Mouse (Mus musculus) limb, embryonic 14.5 days (tissue): ENCODE results near the gene Extl1. TPM values are rescaled to one million over a fixed set of nuclear protein-coding genes. Genes with fewer than 3 reads are reported as not detected.

Experiments
- ATAC-seq: fragments of 200-750 bp; cut with Nextera tagmentation; 2 replicates; pipeline ENCODE4 v1.8.0; 2017; ENCODE audit warnings: low read depth, moderate number of reproducible peaks, moderate TSS enrichment; ENCODE audit not compliant: low FRiP score
- DNase-seq: peaks from one replicate; pipeline ENCODE4 v3.0.0-alpha.2; 2015; ENCODE audit warnings: low spot score
- H3K27ac ChIP-seq: fragments of 300-500 bp; sonication (generic); replicated peaks from 2 replicates; pipeline ENCODE4 v1.5.1; 2014; ENCODE audit warnings: low read depth, mild to moderate bottlenecking, low read length, moderate library complexity, mixed read lengths
- H3K27me3 ChIP-seq: fragments of 300-500 bp; sonication (generic); 2 replicates; pipeline ENCODE4 v1.6.1; 2014; ENCODE audit warnings: low read length, mixed read lengths; ENCODE audit not compliant: control insufficient read depth, insufficient read depth
- H3K36me3 ChIP-seq: fragments of 300-500 bp; sonication (generic); 2 replicates; pipeline ENCODE4 v1.6.1; 2014; ENCODE audit warnings: mild to moderate bottlenecking, low read length, moderate library complexity, mixed read lengths; ENCODE audit not compliant: control insufficient read depth, insufficient read depth
- H3K4me1 ChIP-seq: fragments of 300-500 bp; sonication (generic); 2 replicates; pipeline ENCODE4 v1.6.1; 2014; ENCODE audit warnings: antibody characterized with exemption, low read length, mixed read lengths; ENCODE audit not compliant: control insufficient read depth, insufficient read depth
- H3K4me2 ChIP-seq: fragments of 300-500 bp; sonication (generic); replicated peaks from 2 replicates; pipeline ENCODE4 v1.6.1; 2014; ENCODE audit warnings: low read depth, mild to moderate bottlenecking, low read length, moderate library complexity; ENCODE audit not compliant: severe bottlenecking
- H3K4me3 ChIP-seq: fragments of 300-500 bp; sonication (generic); replicated peaks from 2 replicates; pipeline ENCODE4 v1.5.1; 2014; ENCODE audit warnings: low read length
- H3K9ac ChIP-seq: fragments of 300-500 bp; sonication (generic); 2 replicates; pipeline ENCODE4 v1.6.1; 2014; ENCODE audit warnings: mild to moderate bottlenecking, low read depth, low read length, moderate library complexity; ENCODE audit not compliant: severe bottlenecking
- H3K9me3 ChIP-seq: fragments of 300-500 bp; sonication (generic); 2 replicates; pipeline ENCODE4 v1.6.1; 2016; ENCODE audit warnings: low read length; ENCODE audit not compliant: control insufficient read depth
- POLR2A ChIP-seq: fragments of 200-500 bp; IDR thresholded peaks from 2 replicates; pipeline ENCODE4 v1.8.0; 2012; ENCODE audit warnings: inconsistent platforms, mild to moderate bottlenecking, moderate library complexity, borderline replicate concordance; ENCODE audit not compliant: insufficient read depth, insufficient read length; ENCODE audit errors: extremely low read depth
- WGBS: fragments of 180-500 bp; shearing (Covaris S2); extraction: QIAGEN DNeasy Blood & Tissue Kit; methylation state at CpG from one replicate; pipeline ENCODE4 v1.1.7; 2014; 5-methylcytosine and 5-hydroxymethylcytosine counted together
- polyA plus RNA-seq, 2 experiments: library from polyadenylated mRNA; depleted of rRNA in 1 of 2; stranded (reverse) in 1 of 2; unstranded in 1 of 2; fragments of >200 nt; fragmentation: Nextera tagmentation in 1 of 2; extraction: Ambion mirVana in 1 of 2; gene quantifications; 2 replicates each; pipeline versions ENCODE4 v1.2.1 to v1.2.3; 2012 to 2014

The Extl1 gene
- polyA plus RNA-seq, 2 experiments, result 7.2 to 10.0 TPM

DNA sequence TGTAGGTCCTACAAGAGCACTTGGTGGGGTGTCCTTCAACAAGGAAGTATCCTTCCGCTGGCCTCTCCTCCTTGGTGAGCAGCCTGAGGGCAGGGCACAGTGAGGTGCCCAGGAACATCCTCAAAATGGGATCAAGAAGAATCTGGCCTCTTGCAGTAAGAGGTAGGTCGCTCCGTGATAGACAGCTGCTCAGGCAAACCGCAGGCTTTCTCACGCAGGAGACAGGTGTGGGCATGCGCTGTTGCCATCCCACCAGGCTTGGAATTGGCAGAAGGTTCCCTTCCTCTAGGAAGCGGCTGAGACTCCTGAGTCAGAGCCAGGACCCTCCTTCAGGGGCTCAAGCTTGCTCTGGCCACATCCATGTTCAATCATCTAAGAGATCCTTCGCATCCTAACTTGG lies 10.4 kb downstream of the Extl1 start:
- no peak for DNase-seq
- Histone ChIP-seq H3K27ac (no peak overlapping the region), H3K4me1 (peaks cover 19% of the 10 kb centered on the region), H3K9me3 (no peaks in the 10 kb centered on the region), H3K36me3 (no peaks in the 10 kb centered on the region), H3K4me2 (no peak overlapping the region; the same call in 1 of the 2 replicates), H3K4me3 (no peak overlapping the region), H3K27me3 (peaks cover 31% of the 10 kb centered on the region), H3K9ac (no peak overlapping the region)
- WGBS, result 77% methylated on average over 8 of the region's 8 CpGs
- no peak for TF ChIP-seq POLR2A
- no peak for ATAC-seq

GRCm38 (mm10) chr4:134372294-134372747 lies 11.3 kb downstream of the Extl1 start:
- peak overlapping the region; percentile 86 for H3K4me2 ChIP-seq
- H3K4me3 ChIP-seq, result peak overlapping the region; percentile 49
- DNase-seq (peak; percentile 79), ATAC-seq (peak; percentile 88)
- TF ChIP-seq POLR2A, result no peak
- WGBS, result under 1% methylated on average over 16 of the region's 16 CpGs
- H3K9ac ChIP-seq, result peak overlapping the region; percentile 48
- H3K27me3 ChIP-seq, result peaks cover 31% of the 10 kb centered on the region
- H3K27ac ChIP-seq, result no peak overlapping the region
- H3K36me3 ChIP-seq, result no peaks in the 10 kb centered on the region
- H3K4me1 ChIP-seq, result peaks cover 15% of the 10 kb centered on the region
- no peaks in the 10 kb centered on the region for H3K9me3 ChIP-seq

GRCm38 (mm10) chr4:134371316-134371855 lies 12.3 kb downstream of the Extl1 start:
- under 1% methylated on average over 17 of the region's 17 CpGs for WGBS
- Histone ChIP-seq H3K4me3 (peak overlapping the region; percentile 49), H3K4me1 (peaks cover 15% of the 10 kb centered on the region), H3K9me3 (no peaks in the 10 kb centered on the region), H3K9ac (peak overlapping the region; percentile 48; the same call in 1 of the 2 replicates), H3K27me3 (peaks cover 31% of the 10 kb centered on the region), H3K4me2 (peak overlapping the region; percentile 86), H3K27ac (no peak overlapping the region), H3K36me3 (no peaks in the 10 kb centered on the region)
- DNase-seq, result no peak
- ATAC-seq, result no peak
- no peak for TF ChIP-seq POLR2A

DNA sequence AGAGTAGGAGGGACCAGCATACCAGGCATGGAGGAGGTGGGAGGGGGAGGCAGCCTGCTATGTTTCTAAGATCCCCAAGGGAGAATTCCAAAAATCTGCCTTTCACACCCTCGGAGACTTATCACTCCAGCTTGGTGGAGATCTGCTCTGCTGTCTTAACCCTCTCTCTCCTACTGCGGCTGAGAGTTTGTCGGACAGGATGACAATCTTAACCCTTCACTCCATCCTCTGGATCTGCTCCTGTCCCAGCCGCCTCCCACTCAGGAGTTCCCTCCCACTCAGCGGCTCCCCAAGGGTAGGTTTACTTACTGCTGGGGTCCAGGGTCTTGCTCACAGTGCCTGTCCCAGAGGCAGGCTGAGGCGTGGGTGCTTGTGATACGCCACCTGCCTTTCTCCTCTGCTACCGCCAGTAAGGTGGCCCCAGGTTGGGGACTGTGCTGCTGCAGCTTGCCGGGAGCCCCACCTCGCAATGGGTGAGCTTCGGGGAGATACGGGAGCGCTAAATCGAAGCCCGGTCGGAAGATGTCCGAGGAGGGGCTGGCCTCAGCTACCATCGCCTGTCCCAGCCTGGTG lies 12.9 kb downstream of the Extl1 start:
- Histone ChIP-seq H3K4me2 (peak overlapping the region; percentile 86), H3K4me1 (peaks cover 15% of the 10 kb centered on the region), H3K9me3 (no peaks in the 10 kb centered on the region), H3K4me3 (peak overlapping the region; percentile 49), H3K27ac (no peak overlapping the region), H3K27me3 (peaks cover 31% of the 10 kb centered on the region), H3K36me3 (no peaks in the 10 kb centered on the region), H3K9ac (peak overlapping the region; percentile 48; the same call in 1 of the 2 replicates)
- 4% methylated on average over 18 of the region's 18 CpGs for WGBS
- no peak for DNase-seq
- ATAC-seq, result no peak
- no peak for TF ChIP-seq POLR2A

GRCm38 (mm10) chr4:134365280-134365679 lies 18.4 kb downstream of the Extl1 start:
- peaks cover 2% of the 10 kb centered on the region; the same call in 1 of the 2 replicates for H3K4me1 ChIP-seq
- 21% methylated on average over 5 of the region's 5 CpGs for WGBS
- no peak overlapping the region for H3K4me3 ChIP-seq
- TF ChIP-seq POLR2A, result no peak
- no peak for DNase-seq
- H3K4me2 ChIP-seq, result 0 out of 2 replicates have a peak overlapping the region, but pooled peaks have one; percentile 7
- H3K27me3 ChIP-seq, result peaks cover 10% of the 10 kb centered on the region; the same call in 1 of the 2 replicates
- 0 out of 2 replicates have a peak overlapping the region, but pooled peaks have one; percentile 16 for H3K9ac ChIP-seq
- H3K36me3 ChIP-seq, result no peaks in the 10 kb centered on the region
- H3K9me3 ChIP-seq, result no peaks in the 10 kb centered on the region
- H3K27ac ChIP-seq, result peak overlapping the region; percentile 76
- ATAC-seq, result peak; percentile 19
